Mouse (Mus musculus): ENCODE results near the gene Arhgdib. TPM values are rescaled to one million over a fixed set of nuclear protein-coding genes. Genes with fewer than 3 reads are reported as not detected.

Gene Arhgdib
- polyA plus RNA-seq, 1 experiment from 2014 or later = 17.9 TPM

- 90% methylated on average over 8 of the region's 8 CpGs for WGBS
Measured at GRCm38 (mm10) chr6:136954715-136955114, 13.0 kb upstream of the Arhgdib start.

GRCm38 (mm10) chr6:136954192-136954591, 12.5 kb upstream of the Arhgdib start:
- WGBS = 89% methylated on average over 6 of the region's 6 CpGs
- ATAC-seq (ENCODE audit: low FRiP score) = no peak
- H3K9ac ChIP-seq = no peak overlapping the region

More at GRCm38 (mm10) chr6:136954715-136955114, 13.0 kb upstream of the Arhgdib start:
- no peaks in the 10 kb centered on the region for H3K9me3 ChIP-seq (ENCODE audit: control insufficient read depth, low read length)
- no peak overlapping the region for H3K9ac ChIP-seq
- no peaks in the 10 kb centered on the region for H3K36me3 ChIP-seq (replicated peaks; ENCODE audit: control insufficient read depth, insufficient read depth)
- H3K27ac ChIP-seq = no peak overlapping the region
- DNase-seq (ENCODE audit: low spot score) (no peak), ATAC-seq (ENCODE audit: low FRiP score) (no peak)
- no peaks in the 10 kb centered on the region for H3K4me1 ChIP-seq (replicated peaks; ENCODE audit: control insufficient read depth, insufficient read depth, low read length)
- H3K27me3 ChIP-seq (ENCODE audit: control insufficient read depth, insufficient read depth, low read length) = no peaks in the 10 kb centered on the region
- H3K4me2 ChIP-seq (replicated peaks) = no peak overlapping the region
- no peak overlapping the region for H3K4me3 ChIP-seq (replicated peaks; ENCODE audit: low read length)

GRCm38 (mm10) chr6:136952930-136953329, 11.2 kb upstream of the Arhgdib start:
- Histone ChIP-seq H3K9me3 (ENCODE audit: control insufficient read depth, low read length) (no peaks in the 10 kb centered on the region), H3K27ac (no peak overlapping the region), H3K36me3 (replicated peaks; ENCODE audit: control insufficient read depth, insufficient read depth) (no peaks in the 10 kb centered on the region), H3K27me3 (ENCODE audit: control insufficient read depth, insufficient read depth, low read length) (no peaks in the 10 kb centered on the region), H3K4me3 (replicated peaks; ENCODE audit: low read length) (no peak overlapping the region), H3K9ac (no peak overlapping the region), H3K4me2 (replicated peaks) (no peak overlapping the region), H3K4me1 (replicated peaks; ENCODE audit: control insufficient read depth, insufficient read depth, low read length) (no peaks in the 10 kb centered on the region)
- WGBS = 91% methylated on average over 9 of the region's 9 CpGs
- DNase-seq (ENCODE audit: low spot score) (no peak), ATAC-seq (ENCODE audit: low FRiP score) (no peak)

More at GRCm38 (mm10) chr6:136954192-136954591, 12.5 kb upstream of the Arhgdib start:
- Histone ChIP-seq H3K27ac (no peak overlapping the region), H3K27me3 (ENCODE audit: control insufficient read depth, insufficient read depth, low read length) (no peaks in the 10 kb centered on the region), H3K4me2 (replicated peaks) (no peak overlapping the region), H3K36me3 (replicated peaks; ENCODE audit: control insufficient read depth, insufficient read depth) (no peaks in the 10 kb centered on the region), H3K4me3 (replicated peaks; ENCODE audit: low read length) (no peak overlapping the region), H3K9me3 (ENCODE audit: control insufficient read depth, low read length) (no peaks in the 10 kb centered on the region), H3K4me1 (replicated peaks; ENCODE audit: control insufficient read depth, insufficient read depth, low read length) (no peaks in the 10 kb centered on the region)
- DNase-seq (ENCODE audit: low spot score) = no peak

- H3K4me1 ChIP-seq (replicated peaks; ENCODE audit: control insufficient read depth, insufficient read depth, low read length) = 0 out of 2 replicates have a peak, but pooled peaks cover 6% of the 10 kb centered on the region
- WGBS = 99% methylated on average over 2 of the region's 2 CpGs
- ATAC-seq (ENCODE audit: low FRiP score) = no peak
- H3K9me3 ChIP-seq (ENCODE audit: control insufficient read depth, low read length) = no peaks in the 10 kb centered on the region
- H3K4me3 ChIP-seq (replicated peaks; ENCODE audit: low read length) = no peak overlapping the region
- no peak overlapping the region for H3K9ac ChIP-seq
- H3K4me2 ChIP-seq (replicated peaks) = no peak overlapping the region
- no peak overlapping the region for H3K27ac ChIP-seq
- DNase-seq (ENCODE audit: low spot score) = no peak
- H3K27me3 ChIP-seq (ENCODE audit: control insufficient read depth, insufficient read depth, low read length) = no peaks in the 10 kb centered on the region
- H3K36me3 ChIP-seq (replicated peaks; ENCODE audit: control insufficient read depth, insufficient read depth) = no peaks in the 10 kb centered on the region
Measured at GRCm38 (mm10) chr6:136950171-136950570, 8.5 kb upstream of the Arhgdib start.

- ATAC-seq (ENCODE audit: low FRiP score) (no peak), DNase-seq (ENCODE audit: low spot score) (no peak)
- Histone ChIP-seq H3K4me3 (replicated peaks; ENCODE audit: low read length) (no peak overlapping the region), H3K27ac (no peak overlapping the region), H3K27me3 (ENCODE audit: control insufficient read depth, insufficient read depth, low read length) (no peaks in the 10 kb centered on the region), H3K4me1 (replicated peaks; ENCODE audit: control insufficient read depth, insufficient read depth, low read length) (0 out of 2 replicates have a peak, but pooled peaks cover 6% of the 10 kb centered on the region), H3K36me3 (replicated peaks; ENCODE audit: control insufficient read depth, insufficient read depth) (no peaks in the 10 kb centered on the region), H3K9ac (no peak overlapping the region), H3K4me2 (replicated peaks) (no peak overlapping the region), H3K9me3 (ENCODE audit: control insufficient read depth, low read length) (no peaks in the 10 kb centered on the region)
- WGBS = 29% methylated on average over 4 of the region's 4 CpGs
Measured at GRCm38 (mm10) chr6:136947716-136948115, 6.0 kb upstream of the Arhgdib start.

- 39% methylated on average over 9 of the region's 9 CpGs for WGBS
- H3K36me3 ChIP-seq (replicated peaks; ENCODE audit: control insufficient read depth, insufficient read depth) = no peaks in the 10 kb centered on the region
- ATAC-seq (ENCODE audit: low FRiP score) = no peak
- H3K9me3 ChIP-seq (ENCODE audit: control insufficient read depth, low read length) = no peaks in the 10 kb centered on the region
- no peak overlapping the region for H3K27ac ChIP-seq
- no peaks in the 10 kb centered on the region for H3K27me3 ChIP-seq (ENCODE audit: control insufficient read depth, insufficient read depth, low read length)
- DNase-seq (ENCODE audit: low spot score) = no peak
- no peak overlapping the region for H3K9ac ChIP-seq
- H3K4me2 ChIP-seq (replicated peaks) = no peak overlapping the region
- H3K4me1 ChIP-seq (replicated peaks; ENCODE audit: control insufficient read depth, insufficient read depth, low read length) = 0 out of 2 replicates have a peak, but pooled peaks cover 6% of the 10 kb centered on the region
- H3K4me3 ChIP-seq (replicated peaks; ENCODE audit: low read length) = no peak overlapping the region
Measured at GRCm38 (mm10) chr6:136946943-136947342, 5.2 kb upstream of the Arhgdib start.

- Histone ChIP-seq H3K4me3 (replicated peaks; ENCODE audit: low read length) (no peak overlapping the region), H3K4me1 (replicated peaks; ENCODE audit: control insufficient read depth, insufficient read depth, low read length) (0 out of 2 replicates have a peak, but pooled peaks cover 6% of the 10 kb centered on the region), H3K9ac (no peak overlapping the region), H3K9me3 (ENCODE audit: control insufficient read depth, low read length) (no peaks in the 10 kb centered on the region), H3K27me3 (ENCODE audit: control insufficient read depth, insufficient read depth, low read length) (no peaks in the 10 kb centered on the region), H3K4me2 (replicated peaks) (no peak overlapping the region), H3K27ac (no peak overlapping the region), H3K36me3 (replicated peaks; ENCODE audit: control insufficient read depth, insufficient read depth) (no peaks in the 10 kb centered on the region)
- 91% methylated on average over 5 of the region's 5 CpGs for WGBS
- ATAC-seq (ENCODE audit: low FRiP score) (no peak), DNase-seq (ENCODE audit: low spot score) (no peak)
Measured at GRCm38 (mm10) chr6:136946241-136946640, 4.5 kb upstream of the Arhgdib start.

- DNase-seq (ENCODE audit: low spot score) (no peak), ATAC-seq (ENCODE audit: low FRiP score) (no peak)
- no peak overlapping the region for H3K4me3 ChIP-seq (replicated peaks; ENCODE audit: low read length)
- H3K4me2 ChIP-seq (replicated peaks) = no peak overlapping the region
- H3K27me3 ChIP-seq (ENCODE audit: control insufficient read depth, insufficient read depth, low read length) = no peaks in the 10 kb centered on the region
- H3K9me3 ChIP-seq (ENCODE audit: control insufficient read depth, low read length) = no peaks in the 10 kb centered on the region
- H3K4me1 ChIP-seq (replicated peaks; ENCODE audit: control insufficient read depth, insufficient read depth, low read length) = 0 out of 2 replicates have a peak, but pooled peaks cover 6% of the 10 kb centered on the region
- no peaks in the 10 kb centered on the region for H3K36me3 ChIP-seq (replicated peaks; ENCODE audit: control insufficient read depth, insufficient read depth)
- H3K27ac ChIP-seq = no peak overlapping the region
- H3K9ac ChIP-seq = no peak overlapping the region
- 92% methylated on average over 8 of the region's 8 CpGs for WGBS
Measured at GRCm38 (mm10) chr6:136944511-136944910, 2.8 kb upstream of the Arhgdib start.

GRCm38 (mm10) chr6:136943392-136943791, 1.7 kb upstream of the Arhgdib start:
- H3K9me3 ChIP-seq (ENCODE audit: control insufficient read depth, low read length) = no peaks in the 10 kb centered on the region
- H3K27me3 ChIP-seq (ENCODE audit: control insufficient read depth, insufficient read depth, low read length) = no peaks in the 10 kb centered on the region
- H3K4me2 ChIP-seq (replicated peaks) = no peak overlapping the region
- H3K27ac ChIP-seq = no peak overlapping the region
- H3K4me3 ChIP-seq (replicated peaks; ENCODE audit: low read length) = no peak overlapping the region
- DNase-seq (ENCODE audit: low spot score) (no peak), ATAC-seq (ENCODE audit: low FRiP score) (no peak)
- H3K36me3 ChIP-seq (replicated peaks; ENCODE audit: control insufficient read depth, insufficient read depth) = no peaks in the 10 kb centered on the region
- H3K4me1 ChIP-seq (replicated peaks; ENCODE audit: control insufficient read depth, insufficient read depth, low read length) = 0 out of 2 replicates have a peak, but pooled peaks cover 6% of the 10 kb centered on the region
- no peak overlapping the region for H3K9ac ChIP-seq

GRCm38 (mm10) chr6:136942280-136942679, 581 bp upstream of the Arhgdib start:
- ATAC-seq (ENCODE audit: low FRiP score) (no peak), DNase-seq (ENCODE audit: low spot score) (no peak)
- Histone ChIP-seq H3K9ac (no peak overlapping the region), H3K4me2 (replicated peaks) (no peak overlapping the region), H3K27ac (no peak overlapping the region), H3K36me3 (replicated peaks; ENCODE audit: control insufficient read depth, insufficient read depth) (no peaks in the 10 kb centered on the region), H3K9me3 (ENCODE audit: control insufficient read depth, low read length) (no peaks in the 10 kb centered on the region), H3K4me1 (replicated peaks; ENCODE audit: control insufficient read depth, insufficient read depth, low read length) (0 out of 2 replicates have a peak, but pooled peaks cover 5% of the 10 kb centered on the region), H3K4me3 (replicated peaks; ENCODE audit: low read length) (no peak overlapping the region), H3K27me3 (ENCODE audit: control insufficient read depth, insufficient read depth, low read length) (no peaks in the 10 kb centered on the region)
- 77% methylated on average over 9 of the region's 9 CpGs for WGBS

All from hindbrain, embryonic 14.5 days (tissue).